Mouse (Mus musculus) liver, adult (tissue): ENCODE results near the gene Auts2.

ENCODE experiments used
- GATA4 ChIP-seq: IDR thresholded peaks from 2 replicates; pipeline ENCODE4 v1.6.1; 2014; ENCODE audit warnings: mild to moderate bottlenecking, low read length; ENCODE audit not compliant: insufficient replicate concordance

Gene Auts2

GRCm38 (mm10) chr5:132543118-132544071, at the start of gene Auts2:
Gene Auts2, minus strand, starts transcription at chr5:132543344.
- TF ChIP-seq GATA4: peak; percentile 33; the same call in 1 of the 2 replicates

- TF ChIP-seq GATA4: no peak
Measured at GRCm38 (mm10) chr5:132591721-132592695, 48.9 kb upstream of the Auts2 start.

- TF ChIP-seq GATA4: no peak
Measured at GRCm38 (mm10) chr5:132579774-132580173, 36.6 kb upstream of the Auts2 start.

DNA sequence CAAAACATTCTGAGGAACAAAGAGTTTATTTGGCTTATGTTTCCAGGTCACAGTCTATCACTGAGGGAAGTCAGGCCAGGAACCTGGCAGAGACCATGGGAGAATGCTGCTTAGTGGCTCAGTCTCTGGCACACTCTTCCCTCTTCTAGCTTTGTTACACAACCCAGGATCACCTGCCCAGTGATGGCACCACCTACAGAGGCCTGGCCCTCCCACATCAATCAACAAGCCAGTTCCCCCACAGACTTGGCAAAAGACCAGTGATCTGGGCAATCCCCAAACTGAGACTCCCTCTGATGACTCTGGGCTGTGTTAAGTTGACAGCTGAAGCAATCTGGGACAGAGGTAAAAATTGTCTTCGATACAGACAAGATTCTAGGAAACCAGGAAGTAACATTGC, 2.6 kb upstream of the Auts2 start:
- no peak for TF ChIP-seq GATA4

DNA sequence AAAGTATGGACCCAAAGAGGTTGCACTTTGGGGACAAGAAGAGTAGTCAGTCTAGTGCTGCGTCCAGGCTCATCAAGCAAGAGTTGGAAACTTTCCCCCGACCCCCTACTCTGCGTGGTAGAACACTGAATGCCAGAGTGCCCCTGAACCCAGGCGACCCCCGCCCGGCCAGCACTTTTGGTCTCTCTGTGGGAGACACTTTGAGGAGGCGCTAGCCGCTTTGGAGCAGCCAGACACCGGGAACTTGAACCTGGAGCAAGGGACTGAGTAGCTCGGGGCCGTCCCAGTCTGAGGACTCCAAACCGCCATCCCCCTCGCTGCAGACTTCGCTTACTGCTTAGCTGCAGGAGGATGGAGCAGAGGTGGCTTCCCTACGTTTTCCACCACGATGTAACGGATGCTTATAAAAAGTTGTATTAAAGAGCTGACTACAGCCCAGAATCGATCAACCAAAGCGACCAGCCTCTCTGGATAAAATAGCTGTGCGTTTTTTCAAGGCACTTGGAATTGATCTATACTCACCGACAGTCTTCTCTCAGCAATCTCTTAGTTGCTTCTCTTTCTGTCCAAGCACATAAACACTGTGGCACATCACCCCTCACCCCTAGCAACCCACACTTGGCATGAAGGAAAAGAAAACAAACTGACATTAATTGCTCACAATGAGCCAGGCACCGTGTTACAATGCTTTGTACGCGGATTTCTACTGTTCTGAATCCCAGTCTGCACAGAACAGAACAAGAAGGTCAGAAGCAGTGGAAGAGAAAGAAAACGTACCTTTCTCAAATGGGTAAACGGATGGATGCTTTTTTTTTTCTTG, 1.2 kb upstream of the Auts2 start:
- TF ChIP-seq GATA4: no peak

GRCm38 (mm10) chr5:132542381-132543020, 643 bp downstream of the Auts2 start:
- no peak for TF ChIP-seq GATA4

GRCm38 (mm10) chr5:132541951-132542350, 1.2 kb downstream of the Auts2 start:
- TF ChIP-seq GATA4: no peak

- TF ChIP-seq GATA4: no peak
Measured at GRCm38 (mm10) chr5:132541371-132541931, 1.7 kb downstream of the Auts2 start.

DNA sequence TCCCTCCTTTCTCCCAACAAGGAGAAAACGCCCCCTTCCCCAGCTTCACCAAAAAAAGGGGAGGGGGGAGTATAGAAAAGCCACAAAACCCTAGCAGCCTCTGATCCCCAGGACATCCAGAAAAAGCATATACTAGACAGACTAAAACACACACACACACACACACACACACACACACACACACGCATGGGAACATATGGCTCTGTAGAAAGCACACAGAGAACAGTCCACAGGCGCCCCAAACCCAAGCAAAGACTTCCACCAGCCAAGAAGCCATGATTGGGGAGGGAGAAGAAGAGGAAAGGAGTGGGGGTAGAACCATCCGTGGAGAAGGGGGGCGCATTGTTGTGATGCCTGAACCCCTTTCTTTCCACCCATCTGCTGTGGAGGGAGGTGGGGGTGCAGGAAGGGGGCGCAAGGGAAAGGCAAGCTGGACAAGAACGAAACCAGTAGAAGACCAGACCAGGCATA, 2.3 kb downstream of the Auts2 start:
- TF ChIP-seq GATA4: no peak

- no peak for TF ChIP-seq GATA4
Measured at GRCm38 (mm10) chr5:132537475-132537874, 5.7 kb downstream of the Auts2 start.

GRCm38 (mm10) chr5:132526395-132526794, 16.7 kb downstream of the Auts2 start:
- no peak for TF ChIP-seq GATA4

DNA sequence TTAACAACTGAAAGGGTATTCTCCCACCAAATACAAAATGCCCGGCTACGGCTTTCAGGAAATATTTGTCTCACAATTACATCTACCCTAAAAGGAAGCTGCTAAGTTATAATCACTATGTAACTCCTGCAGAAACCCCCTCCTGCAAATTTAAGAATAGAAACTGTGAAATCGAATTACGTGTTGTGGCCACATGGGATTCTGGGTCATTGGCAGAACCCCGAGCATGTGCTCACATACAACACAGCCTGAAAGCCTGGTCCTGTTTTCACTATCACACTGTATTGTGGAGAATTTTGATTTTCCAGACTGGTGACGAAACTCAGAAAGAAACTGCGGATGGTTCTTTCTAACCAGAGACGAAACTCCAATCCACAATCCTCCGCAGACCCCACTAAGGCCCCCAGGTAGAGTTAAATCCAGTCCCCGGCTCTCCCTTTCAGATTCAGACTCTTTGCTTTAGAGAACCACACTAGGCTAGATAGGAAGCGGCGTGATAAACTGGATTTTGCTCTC, 21.7 kb downstream of the Auts2 start:
- no peak for TF ChIP-seq GATA4

GRCm38 (mm10) chr5:132517879-132518278, 25.3 kb downstream of the Auts2 start:
- no peak for TF ChIP-seq GATA4

DNA sequence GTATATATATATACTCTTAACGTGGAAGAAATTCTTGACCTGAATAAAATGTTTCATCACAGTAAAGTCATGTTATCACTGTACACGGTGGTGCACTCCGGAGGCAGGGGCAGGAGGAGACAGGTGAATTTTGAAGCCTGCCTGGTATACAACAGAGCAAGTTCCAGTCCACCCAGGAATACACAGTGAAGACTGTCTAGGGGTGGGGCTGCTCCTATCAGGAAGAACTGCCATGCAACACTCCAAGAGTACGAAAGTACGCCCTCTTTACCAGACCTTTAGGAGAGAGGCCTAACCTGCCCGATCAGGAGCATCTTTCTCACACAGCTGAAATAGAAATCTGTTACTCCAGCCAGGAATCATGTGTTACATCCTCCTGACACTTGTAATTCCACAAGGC, 28.6 kb downstream of the Auts2 start:
- TF ChIP-seq GATA4: no peak

- TF ChIP-seq GATA4: no peak
Measured at GRCm38 (mm10) chr5:132513206-132513605, 29.9 kb downstream of the Auts2 start.
